ENCODE assay signal across 13 mouse cellular contexts in genomic region chr17:27969896-27970295, GRCm38 (mm10).
DNase-seq lines count a peak whose midpoint lies in the region; ATAC-seq and TF ChIP-seq lines count a peak whose summit lies in the region.
"Had no signal": no experiment of that assay in that cellular context is flagged by ENCODE, and none has a peak within 500 bp of the region (broad histone marks: within the 10 kb centered on the region; RNA-seq: fewer than 3 reads in every experiment).

No protein-coding gene starts in this region.

- no peaks in the 10 kb centered on the region for H3K36me3 ChIP-seq in heart, embryonic 11.5 days (ENCODE audit: control insufficient read depth, insufficient read depth, low read length)
- 0 out of 2 replicates have a peak, but pooled peaks cover 2% of the 10 kb centered on the region for H3K36me3 ChIP-seq in kidney, postnatal 0 days (ENCODE audit: insufficient read depth, low read length)
- peaks cover 2% of the 10 kb centered on the region for H3K36me3 ChIP-seq in liver, embryonic 12.5 days

- H3K4me1 ChIP-seq in heart, embryonic 11.5 days (ENCODE audit: control insufficient read depth, insufficient read depth, low read length), result peaks cover 17% of the 10 kb centered on the region
- H3K4me1 ChIP-seq in kidney, postnatal 0 days (replicated peaks; ENCODE audit: insufficient read depth, low read length), result peaks cover 11% of the 10 kb centered on the region; the same call in 1 of the 2 replicates
- no peaks in the 10 kb centered on the region for H3K4me1 ChIP-seq in liver, embryonic 12.5 days

- H3K9me3 ChIP-seq in heart, embryonic 11.5 days (replicated peaks; ENCODE audit: control insufficient read depth, low read length), result no peaks in the 10 kb centered on the region
- no peaks in the 10 kb centered on the region for H3K9me3 ChIP-seq in kidney, postnatal 0 days (replicated peaks; ENCODE audit: low read length)
- H3K9me3 ChIP-seq in liver, embryonic 12.5 days (replicated peaks), result no peaks in the 10 kb centered on the region
- H3K9me3 ChIP-seq: G1E had no signal

- H3K4me2 ChIP-seq in heart, embryonic 11.5 days, result no peak overlapping the region
- no peak overlapping the region for H3K4me2 ChIP-seq in kidney, postnatal 0 days (ENCODE audit: low read length)
- H3K4me2 ChIP-seq in liver, embryonic 12.5 days, result no peak overlapping the region

- no peak overlapping the region for H3K4me3 ChIP-seq in heart, embryonic 11.5 days (ENCODE audit: low read depth, low read length)
- no peak overlapping the region for H3K4me3 ChIP-seq in kidney, postnatal 0 days (replicated peaks; ENCODE audit: low read depth, low read length)
- H3K4me3 ChIP-seq in liver, embryonic 12.5 days, result no peak overlapping the region

- TF ChIP-seq CTCF in kidney, postnatal 0 days (IDR thresholded peaks at IDR 0.05; ENCODE audit: low read depth), result no peak

- H3K27me3 ChIP-seq in heart, embryonic 11.5 days (ENCODE audit: control insufficient read depth, insufficient read depth, low read length), result no peaks in the 10 kb centered on the region
- no peaks in the 10 kb centered on the region for H3K27me3 ChIP-seq in kidney, postnatal 0 days (ENCODE audit: insufficient read depth, low read length)
- no peaks in the 10 kb centered on the region for H3K27me3 ChIP-seq in liver, embryonic 12.5 days (replicated peaks)

- 0 out of 2 replicates have a peak overlapping the region, but pooled peaks have one; percentile 3 for H3K27ac ChIP-seq in heart, embryonic 11.5 days (ENCODE audit: low read depth, low read length)
- H3K27ac ChIP-seq in kidney, postnatal 0 days, result peak overlapping the region; percentile 20
- 0 out of 2 replicates have a peak overlapping the region, but pooled peaks have one; percentile 22 for H3K27ac ChIP-seq in liver, embryonic 12.5 days

- no peak for ATAC-seq in heart, embryonic 11.5 days (replicated peaks; ENCODE audit: insufficient number of reproducible peaks, low FRiP score, low TSS enrichment)
- ATAC-seq in kidney, postnatal 0 days (replicated peaks; ENCODE audit: low FRiP score, low read depth), result no peak
- no peak for ATAC-seq in liver, embryonic 12.5 days
- ATAC-seq in erythroblast, adult 5-6 weeks (replicated peaks; ENCODE audit: low FRiP score, poor library complexity, severe bottlenecking), result no peak
- ATAC-seq: midbrain, embryonic 16.5 days had no signal

- no peak overlapping the region for H3K9ac ChIP-seq in heart, embryonic 11.5 days (ENCODE audit: low read depth, low read length)
- no peak overlapping the region for H3K9ac ChIP-seq in kidney, postnatal 0 days (ENCODE audit: low read depth, low read length)
- H3K9ac ChIP-seq in liver, embryonic 12.5 days, result no peak overlapping the region

- DNase-seq in heart, adult 8-10 months (ENCODE audit: low spot score), result no peak
- no peak for DNase-seq in kidney, postnatal 0 days (ENCODE audit: low spot score)
- DNase-seq in kidney, postnatal 36 days, result no peak
- DNase-seq in ES-CJ7 (ENCODE audit: low read depth, low spot score), result peak; percentile 16
- DNase-seq in embryo, embryonic 11 days, result no peak
- DNase-seq: cerebellum, adult 18-20 months; kidney, adult 18-20 months; thymus, postnatal 25 days had no signal

- WGBS in heart, embryonic 11.5 days (ENCODE audit: insufficient replicate concordance), result 78% methylated on average over 5 of the region's 5 CpGs
- 81% methylated on average over 5 of the region's 5 CpGs for WGBS in kidney, postnatal 0 days
- 72% methylated on average over 5 of the region's 5 CpGs for WGBS in liver, embryonic 12.5 days (ENCODE audit: insufficient replicate concordance)
